Mouse (Mus musculus): ENCODE results near the gene Ak4. TPM values are rescaled to one million over a fixed set of nuclear protein-coding genes. Genes with fewer than 3 reads are reported as not detected.

Ak4 gene
- polyA plus RNA-seq, 1 experiment from 2014 or later: 7.5 TPM

GRCm38 (mm10) chr4:101510111-101510903 is 91.2 kb downstream of the Ak4 start:
- WGBS: 77% methylated on average over 8 of the region's 8 CpGs
- H3K27me3 ChIP-seq (ENCODE audit: control insufficient read depth, insufficient read depth, low read length): no peaks in the 10 kb centered on the region

DNA sequence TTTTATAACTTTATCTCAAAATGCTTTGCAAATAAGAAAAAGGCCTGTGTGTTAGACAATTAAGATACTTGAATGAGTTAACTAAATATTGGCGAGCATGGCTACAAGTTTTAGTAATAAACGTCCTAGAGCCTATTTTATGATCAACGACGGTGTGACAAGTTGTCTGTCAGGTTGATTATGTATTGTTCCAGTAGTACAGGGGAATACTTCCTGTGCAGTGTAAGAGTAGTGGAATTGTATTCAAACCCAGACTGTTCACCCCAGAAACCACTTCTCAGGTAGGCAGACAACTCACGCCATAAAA is 91.8 kb downstream of the Ak4 start:
- no peak overlapping the region for H3K4me3 ChIP-seq (ENCODE audit: low read depth, low read length)
- no peak overlapping the region for H3K4me2 ChIP-seq (ENCODE audit: low read depth, low read length)
- peaks cover 2% of the 10 kb centered on the region for H3K4me1 ChIP-seq (ENCODE audit: control insufficient read depth, insufficient read depth, low read length)
- no peaks in the 10 kb centered on the region for H3K9me3 ChIP-seq (replicated peaks; ENCODE audit: control insufficient read depth, low read length)
- no peak overlapping the region for H3K27ac ChIP-seq (replicated peaks; ENCODE audit: low read depth, low read length)
- H3K27me3 ChIP-seq (ENCODE audit: control insufficient read depth, insufficient read depth, low read length): no peaks in the 10 kb centered on the region
- no peak overlapping the region for H3K9ac ChIP-seq (replicated peaks; ENCODE audit: low read length)
- DNase-seq (ENCODE audit: low spot score) (no peak), ATAC-seq (replicated peaks; ENCODE audit: insufficient number of reproducible peaks, low FRiP score, low TSS enrichment, low read depth) (no peak)
- no peaks in the 10 kb centered on the region for H3K36me3 ChIP-seq (replicated peaks; ENCODE audit: control insufficient read depth, insufficient read depth, low read depth, low read length)
- WGBS: 81% methylated on average over 5 of the region's 5 CpGs

More at GRCm38 (mm10) chr4:101510111-101510903, 91.2 kb downstream of the Ak4 start:
- peaks cover 2% of the 10 kb centered on the region for H3K4me1 ChIP-seq (ENCODE audit: control insufficient read depth, insufficient read depth, low read length)
- H3K27ac ChIP-seq (replicated peaks; ENCODE audit: low read depth, low read length): no peak overlapping the region
- no peak for ATAC-seq (replicated peaks; ENCODE audit: insufficient number of reproducible peaks, low FRiP score, low TSS enrichment, low read depth)
- no peaks in the 10 kb centered on the region for H3K9me3 ChIP-seq (replicated peaks; ENCODE audit: control insufficient read depth, low read length)
- H3K36me3 ChIP-seq (replicated peaks; ENCODE audit: control insufficient read depth, insufficient read depth, low read depth, low read length): no peaks in the 10 kb centered on the region
- H3K9ac ChIP-seq (replicated peaks; ENCODE audit: low read length): no peak overlapping the region
- H3K4me2 ChIP-seq (ENCODE audit: low read depth, low read length): no peak overlapping the region
- no peak for DNase-seq (ENCODE audit: low spot score)
- H3K4me3 ChIP-seq (ENCODE audit: low read depth, low read length): no peak overlapping the region

DNA sequence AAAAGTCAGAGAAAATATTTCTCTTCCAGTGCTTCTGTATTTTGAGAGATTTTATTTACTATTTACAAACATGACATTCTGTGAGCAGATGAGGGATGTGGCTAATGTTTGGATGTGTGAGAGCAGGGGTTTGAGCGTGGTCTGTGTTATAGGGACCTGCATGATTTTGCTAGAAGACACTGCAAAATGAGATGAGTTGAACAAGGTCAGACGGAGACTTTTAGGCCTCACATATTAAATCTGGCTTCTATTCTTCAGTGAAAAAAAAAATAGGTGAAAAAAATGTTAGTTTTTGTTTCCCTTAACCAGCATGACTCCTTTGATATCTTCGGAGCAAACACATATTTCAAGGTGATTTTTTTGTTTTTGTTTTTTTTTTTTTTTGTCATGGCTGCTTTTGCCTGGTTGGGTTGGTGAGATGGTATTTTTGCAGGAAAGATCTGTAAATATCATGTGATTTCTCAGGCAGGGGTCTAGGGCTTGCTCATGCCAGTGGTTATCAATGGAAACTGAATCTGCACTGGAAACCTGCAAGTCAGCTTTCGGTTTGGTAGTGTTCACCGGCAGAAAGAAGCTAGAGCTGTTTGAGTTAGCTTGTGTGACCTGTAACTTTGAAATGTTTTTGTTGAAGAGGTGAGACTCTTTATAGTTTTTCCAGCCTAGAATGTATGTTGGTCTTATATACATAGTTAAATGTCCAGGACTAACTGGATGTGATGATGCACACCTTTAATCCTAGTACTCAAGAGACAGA is 92.9 kb downstream of the Ak4 start:
- 88% methylated on average over 5 of the region's 5 CpGs for WGBS
- ATAC-seq (replicated peaks; ENCODE audit: insufficient number of reproducible peaks, low FRiP score, low TSS enrichment, low read depth) (no peak), DNase-seq (ENCODE audit: low spot score) (no peak)
- no peaks in the 10 kb centered on the region for H3K27me3 ChIP-seq (ENCODE audit: control insufficient read depth, insufficient read depth, low read length)
- no peak overlapping the region for H3K9ac ChIP-seq (replicated peaks; ENCODE audit: low read length)
- no peaks in the 10 kb centered on the region for H3K36me3 ChIP-seq (replicated peaks; ENCODE audit: control insufficient read depth, insufficient read depth, low read depth, low read length)
- no peak overlapping the region for H3K27ac ChIP-seq (replicated peaks; ENCODE audit: low read depth, low read length)
- no peak overlapping the region for H3K4me2 ChIP-seq (ENCODE audit: low read depth, low read length)
- H3K4me3 ChIP-seq (ENCODE audit: low read depth, low read length): no peak overlapping the region
- H3K9me3 ChIP-seq (replicated peaks; ENCODE audit: control insufficient read depth, low read length): no peaks in the 10 kb centered on the region
- H3K4me1 ChIP-seq (ENCODE audit: control insufficient read depth, insufficient read depth, low read length): peaks cover 2% of the 10 kb centered on the region

GRCm38 (mm10) chr4:101513251-101513650 is 94.2 kb downstream of the Ak4 start:
- no peak overlapping the region for H3K4me2 ChIP-seq (ENCODE audit: low read depth, low read length)
- WGBS: 92% methylated on average over 3 of the region's 3 CpGs
- no peaks in the 10 kb centered on the region for H3K9me3 ChIP-seq (replicated peaks; ENCODE audit: control insufficient read depth, low read length)
- DNase-seq (ENCODE audit: low spot score) (no peak), ATAC-seq (replicated peaks; ENCODE audit: insufficient number of reproducible peaks, low FRiP score, low TSS enrichment, low read depth) (no peak)
- H3K4me3 ChIP-seq (ENCODE audit: low read depth, low read length): no peak overlapping the region
- no peaks in the 10 kb centered on the region for H3K27me3 ChIP-seq (ENCODE audit: control insufficient read depth, insufficient read depth, low read length)
- no peaks in the 10 kb centered on the region for H3K36me3 ChIP-seq (replicated peaks; ENCODE audit: control insufficient read depth, insufficient read depth, low read depth, low read length)
- H3K4me1 ChIP-seq (ENCODE audit: control insufficient read depth, insufficient read depth, low read length): peaks cover 2% of the 10 kb centered on the region
- H3K27ac ChIP-seq (replicated peaks; ENCODE audit: low read depth, low read length): no peak overlapping the region
- H3K9ac ChIP-seq (replicated peaks; ENCODE audit: low read length): no peak overlapping the region

GRCm38 (mm10) chr4:101515853-101516252 is 96.8 kb downstream of the Ak4 start:
- Histone ChIP-seq H3K4me1 (ENCODE audit: control insufficient read depth, insufficient read depth, low read length) (no peaks in the 10 kb centered on the region), H3K4me3 (ENCODE audit: low read depth, low read length) (no peak overlapping the region), H3K9ac (replicated peaks; ENCODE audit: low read length) (no peak overlapping the region), H3K36me3 (replicated peaks; ENCODE audit: control insufficient read depth, insufficient read depth, low read depth, low read length) (no peaks in the 10 kb centered on the region), H3K4me2 (ENCODE audit: low read depth, low read length) (no peak overlapping the region), H3K27me3 (ENCODE audit: control insufficient read depth, insufficient read depth, low read length) (no peaks in the 10 kb centered on the region), H3K9me3 (replicated peaks; ENCODE audit: control insufficient read depth, low read length) (no peaks in the 10 kb centered on the region), H3K27ac (replicated peaks; ENCODE audit: low read depth, low read length) (no peak overlapping the region)
- no peak for ATAC-seq (replicated peaks; ENCODE audit: insufficient number of reproducible peaks, low FRiP score, low TSS enrichment, low read depth)
- WGBS: 89% methylated on average over 14 of the region's 14 CpGs
- no peak for DNase-seq (ENCODE audit: low spot score)

Other genes starting within 250 kb of the Ak4 start
- gene Jak1, start 154.0 kb upstream of the Ak4 start, polyA plus RNA-seq (2014; fragmentation: Nextera tagmentation; extraction: Ambion mirVana): 57.7 and 61.8 TPM in 2 replicates
- gene Dnajc6, start 77.4 kb downstream of the Ak4 start, polyA plus RNA-seq (2014; fragmentation: Nextera tagmentation; extraction: Ambion mirVana): 1.9 and 2.9 TPM in 2 replicates
- gene Leprot, start 228.4 kb downstream of the Ak4 start, polyA plus RNA-seq (2014; fragmentation: Nextera tagmentation; extraction: Ambion mirVana): 79.0 and 80.9 TPM in 2 replicates